Mouse (Mus musculus): ENCODE measurements at regions not wholly inside any gene's neighbourhood (a gene's known extent, or its start where the extent isn't known, plus 50 kb on each side); places are given as distances from the start of the nearest gene placed in this dataset.

GRCm38 (mm10) chr8:103270815-103271553 is 485.5 kb upstream of the Cdh11 start:
- no peak for DNase-seq (ENCODE audit: low read depth, low spot score)

GRCm38 (mm10) chr8:103272305-103273079 is 487.1 kb upstream of the Cdh11 start:
- DNase-seq (ENCODE audit: low read depth, low spot score): no peak

GRCm38 (mm10) chr8:103273476-103273875 is 488.0 kb upstream of the Cdh11 start:
- DNase-seq (ENCODE audit: low read depth, low spot score): no peak

GRCm38 (mm10) chr8:103281801-103282200 is 496.4 kb upstream of the Cdh11 start:
- DNase-seq (ENCODE audit: low read depth, low spot score): no peak

- DNase-seq (ENCODE audit: low read depth, low spot score): no peak
Measured at GRCm38 (mm10) chr8:103288561-103288974, 503.1 kb upstream of the Cdh11 start.

GRCm38 (mm10) chr8:103292896-103293295 is 507.5 kb upstream of the Cdh11 start:
- no peak for DNase-seq (ENCODE audit: low read depth, low spot score)

- no peak for DNase-seq (ENCODE audit: low read depth, low spot score)
Measured at GRCm38 (mm10) chr8:103306476-103307183, 521.2 kb upstream of the Cdh11 start.

- no peak for DNase-seq (ENCODE audit: low read depth, low spot score)
Measured at GRCm38 (mm10) chr8:103313576-103313975, 528.1 kb upstream of the Cdh11 start.

- no peak for DNase-seq (ENCODE audit: low read depth, low spot score)
Measured at GRCm38 (mm10) chr8:103314279-103315022, 529.0 kb upstream of the Cdh11 start.

GRCm38 (mm10) chr8:103315742-103316141 is 530.3 kb upstream of the Cdh11 start:
- DNase-seq (ENCODE audit: low read depth, low spot score): no peak

GRCm38 (mm10) chr8:103316691-103317091 is 531.2 kb upstream of the Cdh11 start:
- no peak for DNase-seq (ENCODE audit: low read depth, low spot score)

GRCm38 (mm10) chr8:103317149-103317725 is 531.8 kb upstream of the Cdh11 start:
- no peak for DNase-seq (ENCODE audit: low read depth, low spot score)

GRCm38 (mm10) chr8:103324016-103324665 is 538.7 kb upstream of the Cdh11 start:
- DNase-seq (ENCODE audit: low read depth, low spot score): no peak

GRCm38 (mm10) chr8:103331415-103331814 is 546.0 kb upstream of the Cdh11 start:
- DNase-seq (ENCODE audit: low read depth, low spot score): no peak

GRCm38 (mm10) chr8:103337314-103337713 is 551.9 kb upstream of the Cdh11 start:
- DNase-seq (ENCODE audit: low read depth, low spot score): no peak

GRCm38 (mm10) chr8:103339042-103339441 is 553.6 kb upstream of the Cdh11 start:
- no peak for DNase-seq (ENCODE audit: low read depth, low spot score)

- DNase-seq (ENCODE audit: low read depth, low spot score): no peak
Measured at GRCm38 (mm10) chr8:103339951-103340350, 554.5 kb upstream of the Cdh11 start.

- no peak for DNase-seq (ENCODE audit: low read depth, low spot score)
Measured at GRCm38 (mm10) chr8:103343891-103344290, 558.4 kb upstream of the Cdh11 start.

GRCm38 (mm10) chr8:103344871-103345270 is 559.4 kb upstream of the Cdh11 start:
- no peak for DNase-seq (ENCODE audit: low read depth, low spot score)

GRCm38 (mm10) chr8:103347158-103347871 is 561.9 kb upstream of the Cdh11 start:
- DNase-seq (ENCODE audit: low read depth, low spot score): no peak

Data from CD4-positive helper T cell, adult 2 months (primary cell).